Mouse (Mus musculus): ENCODE measurements around the gene Exoc8.

GRCm38 (mm10) chr8:124878946-124879526 is 18.5 kb downstream of the Exoc8 start:
- no peak for TF ChIP-seq EP300 (IDR thresholded peaks at IDR 0.05; ENCODE audit: insufficient read depth, low read depth, low read length)
- TF ChIP-seq POLR2A (IDR thresholded peaks at IDR 0.05; ENCODE audit: insufficient read depth, low read length), result no peak

Data from ES-Bruce4 (cell line).